Mouse (Mus musculus) liver, embryonic 15.5 days (tissue): Measurements from ENCODE around the gene Col18a1. TPM values are rescaled to one million over a fixed set of nuclear protein-coding genes. Genes with fewer than 3 reads are reported as not detected.

Experiments
- ATAC-seq: fragments of 200-750 bp; cut with Nextera tagmentation; 2 replicates; pipeline ENCODE4 v1.8.0; 2017; ENCODE audit warnings: moderate number of reproducible peaks, mild to moderate bottlenecking, moderate library complexity; ENCODE audit not compliant: insufficient read depth
- H3K27ac ChIP-seq: fragments of 300-500 bp; sonication (generic); replicated peaks from 2 replicates; pipeline ENCODE4 v1.5.1; 2015; ENCODE audit warnings: mild to moderate bottlenecking, inconsistent platforms
- H3K27me3 ChIP-seq: fragments of 300-500 bp; sonication (generic); 2 replicates; pipeline ENCODE4 v1.6.1; 2015; ENCODE audit warnings: mild to moderate bottlenecking, inconsistent platforms
- H3K36me3 ChIP-seq: fragments of 300-500 bp; sonication (generic); replicated peaks from 2 replicates; pipeline ENCODE4 v1.6.1; 2015; ENCODE audit warnings: moderate library complexity, mild to moderate bottlenecking, inconsistent platforms
- H3K4me1 ChIP-seq: fragments of 300-500 bp; sonication (generic); replicated peaks from 2 replicates; pipeline ENCODE4 v1.6.1; 2015; ENCODE audit warnings: inconsistent platforms
- H3K4me2 ChIP-seq: fragments of 300-500 bp; sonication (generic); 2 replicates; pipeline ENCODE4 v1.6.1; 2015; ENCODE audit warnings: moderate library complexity, mild to moderate bottlenecking, inconsistent platforms
- H3K4me3 ChIP-seq: fragments of 300-500 bp; sonication (generic); replicated peaks from 2 replicates; pipeline ENCODE4 v1.5.1; 2015; ENCODE audit warnings: mild to moderate bottlenecking, inconsistent platforms
- H3K9ac ChIP-seq: fragments of 300-500 bp; sonication (generic); 2 replicates; pipeline ENCODE4 v1.6.1; 2015; ENCODE audit warnings: moderate library complexity, mild to moderate bottlenecking, inconsistent platforms
- H3K9me3 ChIP-seq: fragments of 300-500 bp; sonication (generic); replicated peaks from 2 replicates; pipeline ENCODE4 v1.6.1; 2016; ENCODE audit warnings: inconsistent platforms
- WGBS: fragments of 180-500 bp; shearing (Covaris S2); methylation state at CpG from one replicate; pipeline ENCODE4 v1.1.7; 2015; ENCODE audit warnings: mixed read lengths; ENCODE audit not compliant: insufficient replicate concordance; 5-methylcytosine and 5-hydroxymethylcytosine counted together
- polyA plus RNA-seq: library from polyadenylated mRNA; unstranded; fragments of >200 nt; fragmentation: Nextera tagmentation; extraction: Ambion mirVana; gene quantifications from 2 replicates; pipeline ENCODE4 v1.2.1, GENCODE M21; 2015

Gene Col18a1
- polyA plus RNA-seq, 1 experiment from 2014 or later = 66.0 TPM

DNA sequence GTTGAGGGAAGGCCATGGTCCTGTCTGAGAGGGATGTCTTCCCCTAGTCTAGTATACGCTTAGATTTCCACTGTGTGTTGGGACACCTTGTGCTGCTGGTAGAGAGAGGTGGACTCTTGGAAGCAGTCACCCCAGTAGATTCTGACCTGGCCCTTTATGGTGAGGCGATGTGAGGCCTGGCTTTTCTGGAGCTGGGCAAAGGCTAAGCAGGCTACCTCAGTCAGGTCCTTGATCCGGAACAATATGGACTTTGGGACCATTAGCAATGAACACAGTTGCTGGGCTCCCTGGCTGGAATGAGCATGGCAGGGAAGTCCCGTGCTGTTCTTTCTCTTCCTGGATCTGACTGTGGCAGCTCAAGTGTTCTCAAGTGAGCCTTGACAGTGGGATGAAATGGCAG lies 136.6 kb downstream of the Col18a1 start:
- Histone ChIP-seq H3K36me3 (no peaks in the 10 kb centered on the region), H3K9ac (no peak overlapping the region), H3K9me3 (no peaks in the 10 kb centered on the region), H3K27me3 (peaks cover 13% of the 10 kb centered on the region; the same call in 1 of the 2 replicates), H3K4me1 (peaks cover 32% of the 10 kb centered on the region), H3K27ac (no peak overlapping the region), H3K4me3 (no peak overlapping the region), H3K4me2 (no peak overlapping the region)
- 71% methylated on average over 4 of the region's 4 CpGs for WGBS
- no peak for ATAC-seq

- Histone ChIP-seq H3K9ac (no peak overlapping the region), H3K27ac (no peak overlapping the region), H3K4me3 (no peak overlapping the region), H3K9me3 (no peaks in the 10 kb centered on the region), H3K36me3 (no peaks in the 10 kb centered on the region), H3K27me3 (peaks cover 13% of the 10 kb centered on the region; the same call in 1 of the 2 replicates), H3K4me2 (no peak overlapping the region), H3K4me1 (peaks cover 23% of the 10 kb centered on the region)
- no peak for ATAC-seq
- whole genome bisulfite sequencing = 59% methylated on average over 6 of the region's 6 CpGs
Observed at GRCm38 (mm10) chr10:77028782-77029296, 137.5 kb downstream of the Col18a1 start.

- H3K9ac ChIP-seq = no peak overlapping the region
- H3K4me3 ChIP-seq = no peak overlapping the region
- H3K27ac ChIP-seq = no peak overlapping the region
- H3K27me3 ChIP-seq = peaks cover 11% of the 10 kb centered on the region; the same call in 1 of the 2 replicates
- H3K36me3 ChIP-seq = no peaks in the 10 kb centered on the region
- H3K4me2 ChIP-seq = no peak overlapping the region
- ATAC-seq = no peak
- peaks cover 4% of the 10 kb centered on the region; the same call in 1 of the 2 replicates for H3K4me1 ChIP-seq
- WGBS = 53% methylated on average over 3 of the region's 3 CpGs
- H3K9me3 ChIP-seq = no peaks in the 10 kb centered on the region
Observed at GRCm38 (mm10) chr10:77026944-77027343, 139.4 kb downstream of the Col18a1 start.

DNA sequence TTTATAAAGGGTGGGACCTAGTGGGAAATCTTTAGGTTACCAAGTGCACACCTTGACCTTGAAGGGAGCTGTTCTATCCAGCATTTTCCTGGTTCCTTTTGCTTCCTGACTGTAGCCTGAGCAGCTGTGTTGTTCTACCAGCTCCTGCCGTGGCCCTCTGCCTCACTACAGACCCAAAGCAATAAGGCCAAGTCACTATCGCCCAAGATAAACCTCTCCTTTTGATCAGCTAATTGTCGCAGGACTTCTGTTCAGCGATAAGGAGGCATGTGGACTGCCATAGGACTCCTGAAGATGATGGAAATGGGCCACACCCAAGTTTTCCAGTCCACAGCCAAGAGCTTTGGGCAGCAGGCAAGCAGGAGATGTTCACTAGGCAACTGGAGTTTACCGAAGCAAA lies 142.1 kb downstream of the Col18a1 start:
- H3K9me3 ChIP-seq = no peaks in the 10 kb centered on the region
- H3K36me3 ChIP-seq = no peaks in the 10 kb centered on the region
- H3K4me2 ChIP-seq = no peak overlapping the region
- H3K27me3 ChIP-seq = 0 out of 2 replicates have a peak, but pooled peaks cover 6% of the 10 kb centered on the region
- H3K4me3 ChIP-seq = no peak overlapping the region
- ATAC-seq = no peak
- peaks cover 4% of the 10 kb centered on the region; the same call in 1 of the 2 replicates for H3K4me1 ChIP-seq
- WGBS = 33% methylated on average over 5 of the region's 5 CpGs
- H3K9ac ChIP-seq = no peak overlapping the region
- H3K27ac ChIP-seq = no peak overlapping the region

GRCm38 (mm10) chr10:77022301-77023130 lies 143.8 kb downstream of the Col18a1 start:
- H3K36me3 ChIP-seq = no peaks in the 10 kb centered on the region
- 70% methylated on average over 13 of the region's 13 CpGs for WGBS
- no peak overlapping the region for H3K27ac ChIP-seq
- no peak overlapping the region for H3K9ac ChIP-seq
- H3K27me3 ChIP-seq = 0 out of 2 replicates have a peak, but pooled peaks cover 6% of the 10 kb centered on the region
- H3K4me2 ChIP-seq = no peak overlapping the region
- no peak; the same call in 1 of the 2 replicates for ATAC-seq
- peaks cover 4% of the 10 kb centered on the region; the same call in 1 of the 2 replicates for H3K4me1 ChIP-seq
- no peaks in the 10 kb centered on the region for H3K9me3 ChIP-seq
- no peak overlapping the region for H3K4me3 ChIP-seq

DNA sequence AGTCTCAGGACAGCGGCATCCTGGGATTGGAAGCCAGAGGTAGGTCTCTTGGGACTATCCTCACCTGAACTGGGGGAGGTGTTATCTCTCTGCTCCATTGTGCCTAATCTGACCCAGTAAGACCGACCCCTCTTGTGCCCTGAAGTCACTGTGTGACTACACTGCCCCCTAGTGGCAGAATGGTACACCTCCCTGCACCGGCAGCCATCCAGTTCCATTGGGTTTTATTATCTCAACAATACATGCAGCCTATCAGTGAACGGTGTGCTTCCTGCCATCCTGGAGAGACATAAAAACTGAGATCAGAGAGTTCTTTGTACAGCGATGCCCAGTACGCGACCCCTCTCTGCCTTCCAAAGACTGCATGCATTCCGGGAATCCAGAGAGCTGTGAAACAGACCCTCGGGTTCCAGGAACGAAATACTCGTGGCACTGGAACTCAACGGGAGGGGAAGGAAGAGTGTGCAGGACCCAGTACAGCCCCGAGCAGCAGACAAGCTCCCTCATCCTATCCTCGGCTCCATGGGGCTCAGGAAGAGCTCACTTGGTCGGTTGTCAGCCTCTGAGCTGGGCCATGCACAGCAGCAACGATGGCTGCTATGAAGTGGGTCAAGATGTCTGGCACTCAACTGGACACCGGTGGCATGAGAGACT lies 144.8 kb downstream of the Col18a1 start:
- H3K27me3 ChIP-seq = 0 out of 2 replicates have a peak, but pooled peaks cover 6% of the 10 kb centered on the region
- ATAC-seq = peak; percentile 34
- no peak overlapping the region for H3K4me3 ChIP-seq
- peaks cover 4% of the 10 kb centered on the region; the same call in 1 of the 2 replicates for H3K4me1 ChIP-seq
- H3K4me2 ChIP-seq = peak overlapping the region; percentile 15; the same call in 1 of the 2 replicates
- H3K9me3 ChIP-seq = no peaks in the 10 kb centered on the region
- WGBS = 20% methylated on average over 17 of the region's 17 CpGs
- H3K9ac ChIP-seq = no peak overlapping the region
- H3K27ac ChIP-seq = no peak overlapping the region
- H3K36me3 ChIP-seq = no peaks in the 10 kb centered on the region

GRCm38 (mm10) chr10:77017662-77018061 lies 148.7 kb downstream of the Col18a1 start:
- Histone ChIP-seq H3K4me3 (no peak overlapping the region), H3K9ac (no peak overlapping the region), H3K36me3 (no peaks in the 10 kb centered on the region), H3K27ac (no peak overlapping the region), H3K4me2 (no peak overlapping the region), H3K27me3 (no peaks in the 10 kb centered on the region), H3K4me1 (peaks cover 4% of the 10 kb centered on the region; the same call in 1 of the 2 replicates), H3K9me3 (no peaks in the 10 kb centered on the region)
- 52% methylated on average over 9 of the region's 9 CpGs for WGBS
- peak; percentile 34; the same call in 1 of the 2 replicates for ATAC-seq

- Histone ChIP-seq H3K36me3 (no peaks in the 10 kb centered on the region), H3K27ac (no peak overlapping the region), H3K9ac (no peak overlapping the region), H3K4me1 (peaks cover 4% of the 10 kb centered on the region; the same call in 1 of the 2 replicates), H3K4me2 (no peak overlapping the region), H3K27me3 (no peaks in the 10 kb centered on the region), H3K4me3 (no peak overlapping the region), H3K9me3 (no peaks in the 10 kb centered on the region)
- 52% methylated on average over 2 of the region's 2 CpGs for WGBS
- ATAC-seq = no peak
Observed at GRCm38 (mm10) chr10:77017061-77017460, 149.3 kb downstream of the Col18a1 start.

DNA sequence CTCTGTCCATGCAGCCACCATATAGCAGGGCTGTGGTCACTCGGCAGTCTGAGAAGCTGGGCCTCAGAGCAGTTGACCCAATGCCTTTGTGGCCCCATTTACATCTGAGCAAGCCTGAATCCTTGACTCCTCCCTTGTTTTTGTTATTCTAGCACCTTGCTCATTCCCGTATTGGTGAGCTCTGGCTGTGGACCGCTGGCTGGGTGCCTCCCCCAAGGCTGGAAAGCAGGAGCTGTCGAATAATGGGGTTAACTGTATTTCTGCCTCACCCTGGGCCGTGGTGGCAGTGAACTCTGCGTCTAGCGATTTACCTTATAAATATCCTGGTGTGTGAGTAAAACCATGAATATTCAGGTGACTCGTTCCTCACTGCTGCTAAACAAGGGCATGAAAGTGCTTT lies 149.8 kb downstream of the Col18a1 start:
- Histone ChIP-seq H3K36me3 (no peaks in the 10 kb centered on the region), H3K27ac (no peak overlapping the region), H3K9ac (no peak overlapping the region), H3K4me2 (no peak overlapping the region), H3K4me1 (peaks cover under 1% of the 10 kb centered on the region; the same call in 1 of the 2 replicates), H3K4me3 (no peak overlapping the region), H3K9me3 (no peaks in the 10 kb centered on the region), H3K27me3 (no peaks in the 10 kb centered on the region)
- no peak for ATAC-seq
- WGBS = 44% methylated on average over 8 of the region's 8 CpGs

GRCm38 (mm10) chr10:77016080-77016479 lies 150.3 kb downstream of the Col18a1 start:
- no peaks in the 10 kb centered on the region for H3K36me3 ChIP-seq
- H3K9ac ChIP-seq = no peak overlapping the region
- WGBS = 56% methylated on average over 7 of the region's 7 CpGs
- H3K27me3 ChIP-seq = no peaks in the 10 kb centered on the region
- H3K4me2 ChIP-seq = no peak overlapping the region
- H3K9me3 ChIP-seq = no peaks in the 10 kb centered on the region
- H3K27ac ChIP-seq = no peak overlapping the region
- ATAC-seq = no peak
- H3K4me3 ChIP-seq = no peak overlapping the region
- H3K4me1 ChIP-seq = no peaks in the 10 kb centered on the region

DNA sequence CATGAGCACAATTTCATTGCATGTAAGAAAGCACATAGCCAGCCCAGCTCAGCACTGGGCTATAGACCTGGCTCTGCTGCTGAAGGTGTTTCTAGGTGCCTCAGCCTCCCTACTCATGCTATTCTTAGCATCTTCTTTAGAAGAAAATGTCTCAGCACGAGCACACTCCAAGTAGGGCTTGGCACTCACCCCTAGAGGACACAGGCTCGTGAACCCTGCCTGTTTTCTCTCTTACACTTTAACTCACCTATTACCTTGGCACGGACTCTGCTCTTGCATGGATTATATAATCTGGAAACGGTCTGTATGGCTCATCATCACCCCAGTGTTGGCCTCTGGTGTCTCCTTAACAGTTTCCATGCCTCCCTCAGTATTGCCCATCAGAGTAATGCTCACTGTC lies 154.7 kb downstream of the Col18a1 start:
- Histone ChIP-seq H3K4me1 (peaks cover 8% of the 10 kb centered on the region; the same call in 1 of the 2 replicates), H3K4me3 (no peak overlapping the region), H3K27me3 (no peaks in the 10 kb centered on the region), H3K27ac (no peak overlapping the region), H3K4me2 (no peak overlapping the region), H3K9me3 (no peaks in the 10 kb centered on the region), H3K36me3 (no peaks in the 10 kb centered on the region), H3K9ac (no peak overlapping the region)
- no peak for ATAC-seq
- 66% methylated on average over 4 of the region's 4 CpGs for whole genome bisulfite sequencing
